Mouse (Mus musculus) limb, embryonic 15.5 days (tissue): Measurements from ENCODE around the gene C2cd4a. TPM values are rescaled to one million over a fixed set of nuclear protein-coding genes. Genes with fewer than 3 reads are reported as not detected.

Experiments
- ATAC-seq: fragments of 200-750 bp; cut with Nextera tagmentation; 2 replicates; pipeline ENCODE4 v1.8.0; 2017; ENCODE audit warnings: low read depth, moderate TSS enrichment; ENCODE audit not compliant: insufficient number of reproducible peaks, low FRiP score, low TSS enrichment
- H3K27ac ChIP-seq: fragments of 300-500 bp; sonication (generic); 2 replicates; pipeline ENCODE4 v1.5.1; 2015; ENCODE audit warnings: moderate library complexity, mild to moderate bottlenecking, inconsistent platforms
- H3K27me3 ChIP-seq: fragments of 300-500 bp; sonication (generic); 2 replicates; pipeline ENCODE4 v1.6.1; 2015; ENCODE audit warnings: inconsistent platforms
- H3K36me3 ChIP-seq: fragments of 300-500 bp; sonication (generic); 2 replicates; pipeline ENCODE4 v1.6.1; 2015; ENCODE audit warnings: inconsistent platforms
- H3K4me1 ChIP-seq: fragments of 300-500 bp; sonication (generic); 2 replicates; pipeline ENCODE4 v1.6.1; 2015; ENCODE audit warnings: inconsistent platforms
- H3K4me2 ChIP-seq: fragments of 300-500 bp; sonication (generic); 2 replicates; pipeline ENCODE4 v1.6.1; 2015; ENCODE audit warnings: mild to moderate bottlenecking, inconsistent platforms
- H3K4me3 ChIP-seq: fragments of 300-500 bp; sonication (generic); 2 replicates; pipeline ENCODE4 v1.5.1; 2015; ENCODE audit warnings: mild to moderate bottlenecking, inconsistent platforms
- H3K9ac ChIP-seq: fragments of 300-500 bp; sonication (generic); 2 replicates; pipeline ENCODE4 v1.6.1; 2015; ENCODE audit warnings: inconsistent platforms
- H3K9me3 ChIP-seq: fragments of 300-500 bp; sonication (generic); 2 replicates; pipeline ENCODE4 v1.6.1; 2016; ENCODE audit warnings: inconsistent platforms
- WGBS: fragments of 180-500 bp; shearing (Covaris S2); methylation state at CpG from one replicate; pipeline ENCODE4 v1.1.7; 2015; 5-methylcytosine and 5-hydroxymethylcytosine counted together
- polyA plus RNA-seq: library from polyadenylated mRNA; unstranded; fragments of >200 nt; fragmentation: Nextera tagmentation; extraction: Ambion mirVana; gene quantifications from 2 replicates; pipeline ENCODE4 v1.2.1, GENCODE M21; 2015

Gene C2cd4a
- polyA plus RNA-seq, 1 experiment from 2014 or later = 0.38 TPM

DNA sequence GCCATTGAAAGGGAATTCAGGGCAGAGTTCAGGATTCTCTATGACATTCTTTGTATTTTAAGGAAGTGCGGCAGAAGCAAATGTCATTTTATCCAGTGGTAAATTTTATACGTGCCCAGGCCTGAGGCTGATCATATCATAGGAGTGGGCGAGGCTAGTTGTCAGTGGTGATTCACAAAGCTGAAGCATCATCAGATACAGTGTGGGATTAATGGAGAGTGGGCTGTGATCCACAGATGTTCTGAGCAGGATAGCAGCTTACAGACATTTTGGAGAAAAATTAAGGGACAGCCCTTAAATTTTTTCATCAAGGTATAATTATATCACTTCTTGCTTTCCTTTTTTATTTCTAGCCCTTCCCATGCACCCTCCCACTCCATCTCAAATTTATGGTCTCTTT lies 48.7 kb downstream of the C2cd4a start:
- Histone ChIP-seq H3K4me3 (no peak overlapping the region), H3K27ac (no peak overlapping the region), H3K36me3 (no peaks in the 10 kb centered on the region), H3K27me3 (no peaks in the 10 kb centered on the region), H3K4me2 (no peak overlapping the region), H3K4me1 (peaks cover 3% of the 10 kb centered on the region), H3K9ac (no peak overlapping the region), H3K9me3 (no peaks in the 10 kb centered on the region; the same call in 1 of the 2 replicates)
- WGBS = 80% methylated on average over 3 of the region's 3 CpGs
- ATAC-seq = no peak

DNA sequence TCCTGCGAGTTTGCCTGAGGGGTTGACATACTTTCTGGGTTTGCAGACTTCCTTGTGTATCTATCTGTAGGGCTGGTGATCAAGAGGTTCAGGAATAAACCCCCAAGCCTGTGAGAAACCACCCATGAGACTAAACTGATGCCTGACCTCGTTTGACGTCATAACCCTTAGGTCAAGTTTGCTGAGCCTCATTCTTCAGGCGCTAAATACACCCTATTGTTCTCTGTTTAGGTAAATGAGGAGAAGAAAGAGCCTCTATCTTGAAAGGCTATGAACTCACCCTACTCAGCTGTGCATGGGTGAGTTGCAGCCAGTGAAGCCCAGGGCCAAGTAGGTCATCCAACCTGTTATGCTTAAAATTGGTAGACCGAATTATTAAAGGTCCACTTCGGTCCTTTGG lies 49.3 kb downstream of the C2cd4a start:
- Histone ChIP-seq H3K4me2 (no peak overlapping the region), H3K9me3 (no peaks in the 10 kb centered on the region; the same call in 1 of the 2 replicates), H3K27ac (no peak overlapping the region), H3K9ac (no peak overlapping the region), H3K4me3 (no peak overlapping the region), H3K4me1 (peaks cover 5% of the 10 kb centered on the region), H3K36me3 (no peaks in the 10 kb centered on the region), H3K27me3 (no peaks in the 10 kb centered on the region)
- ATAC-seq = no peak
- WGBS = 78% methylated on average over 6 of the region's 6 CpGs

Other genes with a start within 250 kb of the C2cd4a start
- 0.24 and 0.96 TPM in 2 replicates for gene C2cd4b, start 72.9 kb downstream of the C2cd4a start, polyA plus RNA-seq
- gene Vps13c, start 8.1 kb upstream of the C2cd4a start, polyA plus RNA-seq = 3.1 and 3.6 TPM in 2 replicates